Mouse (Mus musculus) large intestine, adult 2 months (tissue): ENCODE measurements around the gene Pecr. TPM values are rescaled to one million over a fixed set of nuclear protein-coding genes. Genes with fewer than 3 reads are reported as not detected.
"Not testable (repeated sequence)": the region's sequence is repeated elsewhere in the genome, so short reads cannot be mapped to it uniquely, and the experiment has no call there.

Source experiments
- DNase-seq: peaks from one replicate; pipeline ENCODE4 v3.0.0-alpha.2; 2012; ENCODE audit warnings: low read depth, low spot score
- WGBS: fragments of 180-500 bp; shearing (Covaris S2); methylation state at CpG from one replicate; pipeline ENCODE4 v1.1.7; 2018; 5-methylcytosine and 5-hydroxymethylcytosine counted together
- polyA plus RNA-seq: library from polyadenylated mRNA; depleted of rRNA; stranded (reverse); fragments of >200 nt; gene quantifications from 2 replicates; pipeline ENCODE4 v1.2.3, GENCODE M21; 2012

Pecr gene
- polyA plus RNA-seq, 1 experiment = 13.0 TPM

DNA sequence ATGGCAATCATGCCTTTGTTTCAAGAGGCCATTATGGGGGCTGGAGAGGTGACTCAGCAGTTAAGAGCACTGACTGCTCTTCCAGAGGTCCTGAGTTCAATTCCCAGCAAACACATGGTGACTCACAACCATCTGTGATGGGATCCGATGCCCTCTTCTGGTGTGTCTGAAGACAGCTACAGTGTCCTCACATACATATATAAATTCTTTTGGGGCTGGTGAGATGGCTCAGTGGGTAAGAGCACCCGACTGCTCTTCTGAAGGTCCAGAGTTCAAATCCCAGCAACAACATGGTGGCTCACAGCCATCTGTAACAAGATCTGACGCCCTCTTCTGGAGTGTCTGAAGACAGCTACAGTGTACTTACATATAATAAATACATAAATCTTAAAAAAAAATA, 45.0 kb downstream of the Pecr start:
- DNase-seq = not testable (repeated sequence)
- WGBS = 82% methylated on average over 3 of the region's 3 CpGs

DNA sequence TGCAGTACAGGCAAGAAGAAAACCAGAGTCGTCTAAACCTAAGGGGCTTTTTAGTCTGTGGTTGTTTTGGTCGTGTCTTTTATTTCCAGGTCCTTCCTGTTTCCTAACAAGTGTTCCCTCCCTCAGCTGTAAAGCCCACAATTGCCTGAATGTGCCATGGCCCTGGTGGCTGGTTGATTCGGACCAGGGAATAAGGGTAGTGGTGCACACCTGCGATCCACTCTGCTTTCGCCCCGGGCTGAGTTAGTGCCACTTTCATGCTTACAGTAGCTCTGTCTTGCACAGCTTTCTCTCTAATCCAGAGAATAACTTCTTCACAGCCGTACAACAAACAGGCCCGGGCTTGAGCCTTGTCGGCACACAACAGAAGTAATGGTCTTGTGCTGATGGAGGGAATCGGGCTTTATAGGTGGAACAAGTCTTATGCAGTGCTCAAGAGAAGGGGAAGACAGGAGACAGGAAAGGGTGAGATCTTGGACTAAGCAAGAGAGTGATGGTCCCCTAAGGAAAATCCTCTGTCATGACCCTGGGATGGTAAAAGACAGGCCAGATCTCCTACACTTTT, 46.0 kb downstream of the Pecr start:
- WGBS = 72% methylated on average over 10 of the region's 10 CpGs
- no peak for DNase-seq

DNA sequence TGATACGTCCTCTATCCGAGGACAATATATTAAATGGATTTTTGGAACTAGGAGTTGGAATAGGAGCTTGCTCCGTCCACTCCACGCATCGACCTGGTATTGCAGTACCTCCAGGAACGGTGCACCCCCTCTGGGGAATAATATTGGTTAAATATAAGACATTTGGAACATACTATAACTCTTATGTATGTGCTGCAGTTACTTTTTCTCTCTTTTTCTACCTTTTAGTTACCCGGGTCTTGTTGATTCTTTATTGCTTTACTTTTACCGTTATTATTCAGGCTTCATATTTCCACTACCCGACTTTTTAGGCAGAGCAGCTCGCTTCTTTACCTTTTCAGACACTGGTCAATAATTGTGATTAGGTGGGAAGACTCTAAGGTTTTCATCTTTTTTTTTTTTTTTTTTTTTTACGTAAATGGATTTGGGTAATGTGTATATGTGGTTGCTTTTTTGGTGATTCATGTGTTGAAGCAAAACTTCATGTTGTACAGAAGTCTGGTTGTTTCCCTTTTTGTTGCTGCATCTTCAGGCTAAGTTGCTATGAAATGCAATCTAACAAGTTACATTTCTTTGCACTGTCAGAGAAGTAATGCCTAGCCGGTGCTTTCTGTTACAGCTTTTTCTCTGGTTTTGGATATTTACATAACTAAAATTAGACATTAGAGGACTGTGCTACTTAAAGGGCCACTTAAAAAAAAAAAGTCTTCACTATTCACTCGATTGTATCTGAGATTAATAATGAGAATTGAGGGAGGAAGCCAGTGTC, 46.9 kb downstream of the Pecr start:
- WGBS = 5% methylated on average over 13 of the region's 13 CpGs
- DNase-seq = no peak

GRCm38 (mm10) chr1:72236363-72237006, 47.6 kb downstream of the Pecr start:
- WGBS = under 1% methylated on average over 37 of the region's 50 CpGs
- not testable (repeated sequence) for DNase-seq

DNA sequence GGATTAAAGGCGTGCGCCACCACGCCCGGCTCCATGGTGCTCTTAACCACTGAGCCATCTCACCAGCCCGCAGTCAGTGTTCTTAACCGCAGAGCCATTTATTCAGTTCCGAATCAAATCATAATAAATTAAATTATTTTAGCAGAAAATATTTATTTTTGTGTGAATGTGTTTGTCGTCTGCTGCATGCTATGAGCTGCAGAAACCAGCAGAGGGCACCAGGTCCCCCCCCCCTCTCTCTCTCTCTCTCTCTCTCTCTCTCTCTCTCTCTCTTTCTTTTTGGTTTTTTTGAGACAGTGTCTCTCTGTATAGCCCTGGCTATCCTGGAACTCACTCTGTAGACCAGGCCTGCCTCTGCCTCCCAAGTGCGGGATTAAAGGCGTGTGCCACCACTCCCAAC, 51.5 kb downstream of the Pecr start:
- 71% methylated on average over 10 of the region's 10 CpGs for whole genome bisulfite sequencing
- not testable (repeated sequence) for DNase-seq

DNA sequence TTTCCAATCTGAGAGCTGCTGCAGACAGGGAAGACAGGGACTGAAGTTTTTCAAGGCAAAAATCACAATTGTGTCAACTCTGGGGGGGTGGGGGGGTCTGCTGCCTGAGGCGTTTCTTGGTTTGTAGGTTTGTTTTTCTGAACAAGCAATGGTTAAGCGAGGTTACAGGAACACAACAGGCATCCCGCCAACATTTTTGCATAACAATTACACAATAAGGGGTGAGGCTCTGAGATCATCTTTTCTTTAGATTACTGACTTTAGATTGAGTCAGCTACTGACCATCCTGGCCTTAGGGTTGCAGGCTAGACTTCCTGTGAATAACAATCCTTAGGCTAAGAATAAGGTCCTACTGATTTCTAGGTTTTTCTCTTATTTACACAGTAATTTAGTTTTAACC, 55.1 kb downstream of the Pecr start:
- DNase-seq = no peak
- 38% methylated on average over 3 of the region's 3 CpGs for WGBS

GRCm38 (mm10) chr1:72227546-72227945, 56.6 kb downstream of the Pecr start:
- WGBS = 88% methylated on average over 5 of the region's 5 CpGs
- no peak for DNase-seq

- DNase-seq = no peak
- WGBS = 23% methylated on average over 4 of the region's 4 CpGs
These were observed 57.1 kb downstream of the Pecr start for GRCm38 (mm10) chr1:72226887-72227481.

GRCm38 (mm10) chr1:72226172-72226886, 57.8 kb downstream of the Pecr start:
- WGBS = 3% methylated on average over 11 of the region's 18 CpGs
- DNase-seq = no peak

DNA sequence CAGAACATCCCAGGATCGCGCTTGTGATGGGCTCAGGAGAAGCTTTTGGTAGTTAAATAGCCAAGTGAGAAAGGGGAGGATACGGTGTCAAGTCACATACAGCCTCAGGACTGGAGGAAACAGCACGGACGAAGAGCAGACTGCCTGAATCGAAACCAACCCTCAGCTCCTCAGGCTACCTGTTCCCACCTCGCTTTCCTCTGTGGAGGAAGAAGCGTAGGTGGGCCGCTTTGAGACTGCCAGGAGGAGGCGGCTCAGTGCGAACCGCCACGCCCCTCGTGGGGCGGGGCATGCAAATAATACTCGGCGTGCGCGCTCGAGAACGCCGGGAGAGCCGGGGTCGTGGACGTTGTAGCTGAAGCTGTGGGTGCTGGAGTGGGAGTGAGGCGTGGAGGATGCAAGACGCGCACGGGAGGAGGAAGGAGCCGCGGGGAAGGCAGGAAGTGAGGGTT, 58.4 kb downstream of the Pecr start:
- not testable (repeated sequence) for DNase-seq

DNA sequence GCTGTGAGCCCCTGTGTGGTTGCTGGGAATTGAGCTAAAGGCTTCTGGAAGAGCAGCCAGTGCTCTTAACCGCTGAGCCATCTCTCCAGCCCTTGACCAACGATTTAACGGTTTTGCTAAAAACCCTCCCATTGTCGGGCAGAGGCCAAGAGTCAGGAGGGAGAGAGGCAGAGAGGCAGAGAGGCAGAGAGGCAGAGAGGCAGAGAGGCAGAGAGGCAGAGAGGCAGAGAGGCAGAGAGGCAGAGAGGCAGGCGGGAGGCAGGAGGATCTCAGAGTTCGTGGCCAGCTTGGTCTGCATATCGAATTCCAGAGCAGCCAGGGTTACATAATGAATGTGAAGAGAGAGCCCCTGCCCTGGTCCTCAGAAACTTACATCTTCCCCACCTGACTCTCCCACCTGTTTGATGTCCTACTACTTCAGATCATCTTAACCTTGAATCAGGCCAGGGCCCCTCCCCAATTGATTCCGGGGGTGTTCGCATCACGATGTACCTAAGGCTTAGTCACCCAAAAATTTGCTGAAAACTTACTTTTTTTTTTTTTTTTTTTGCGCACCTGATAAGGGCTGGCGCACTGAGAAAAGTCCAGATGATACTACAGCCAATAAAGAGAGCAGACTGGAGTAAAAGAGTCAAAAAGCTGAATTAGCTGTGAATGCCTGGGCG, 58.9 kb downstream of the Pecr start:
- DNase-seq = no peak
- WGBS = 15% methylated on average over 13 of the region's 13 CpGs

More for the DNA sequence above, 58.4 kb downstream of the Pecr start:
- 1% methylated on average over 25 of the region's 31 CpGs for WGBS

DNA sequence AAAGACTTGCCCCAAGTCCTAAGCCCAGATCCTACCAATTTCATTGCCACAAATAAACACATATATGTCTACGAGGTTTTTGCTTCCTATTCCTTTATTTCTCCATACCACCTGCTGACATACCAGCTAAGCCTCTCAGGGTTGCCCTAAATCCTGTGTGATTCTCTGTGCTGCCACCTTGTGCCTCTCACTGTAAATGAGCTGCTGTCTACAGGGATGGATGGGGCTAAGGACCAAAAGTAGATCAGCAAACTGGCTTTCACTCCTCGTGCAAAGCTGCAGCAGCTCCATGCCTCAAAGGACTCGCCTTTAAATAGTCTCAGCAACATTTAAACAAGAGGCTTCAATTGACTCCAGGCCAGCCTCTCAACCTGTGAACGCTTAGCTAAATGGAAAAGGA, 64.1 kb downstream of the Pecr start:
- WGBS = 20% methylated on average over 4 of the region's 4 CpGs

GRCm38 (mm10) chr1:72219116-72219515, 65.0 kb downstream of the Pecr start:
- 18% methylated on average over 2 of the region's 2 CpGs for WGBS
- no peak for DNase-seq

More for the DNA sequence above, 64.1 kb downstream of the Pecr start:
- DNase-seq = no peak

DNA sequence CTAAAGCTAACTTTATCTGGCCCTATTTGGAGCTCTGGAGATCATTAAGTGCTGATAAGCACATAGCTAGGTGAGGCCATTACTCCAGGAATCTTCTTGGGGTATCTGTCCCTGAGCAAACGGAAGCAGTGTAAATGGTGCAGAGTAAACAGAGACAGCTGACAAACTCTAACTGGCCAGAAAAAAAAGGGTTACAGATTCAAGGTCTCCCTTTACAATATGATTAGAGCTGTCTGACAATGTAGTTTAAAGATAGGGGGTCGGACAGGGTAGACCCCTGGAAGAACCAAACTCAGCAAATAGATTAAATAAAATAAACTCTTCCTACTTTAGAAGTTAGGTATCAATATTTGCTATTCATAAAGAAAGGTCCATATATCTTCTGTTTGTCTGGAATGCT, 65.5 kb downstream of the Pecr start:
- DNase-seq = no peak
- WGBS = 23% methylated on average over 2 of the region's 2 CpGs

DNA sequence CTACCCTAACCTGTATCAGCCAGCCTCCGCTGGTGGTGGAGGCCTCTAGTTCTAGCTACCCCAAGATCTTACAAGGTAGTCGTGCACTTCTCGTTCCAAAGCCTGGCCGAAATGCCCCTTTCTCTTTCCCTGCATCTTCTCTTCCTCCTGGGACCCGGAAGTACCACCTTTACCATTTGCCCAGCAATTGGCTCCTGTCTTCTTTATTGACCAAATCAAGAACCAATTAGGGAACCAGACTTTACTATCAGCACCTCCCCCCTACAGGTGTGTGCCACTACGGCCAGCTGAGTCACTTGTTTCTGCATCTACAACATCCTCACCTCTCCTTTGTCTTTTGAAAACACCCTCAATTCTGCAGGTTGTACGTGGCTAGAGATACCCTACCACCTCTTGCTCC, 67.4 kb downstream of the Pecr start:
- WGBS = 90% methylated on average over 7 of the region's 7 CpGs
- no peak for DNase-seq

- DNase-seq = no peak
- WGBS = 69% methylated on average over 4 of the region's 4 CpGs
These were observed 68.9 kb downstream of the Pecr start for GRCm38 (mm10) chr1:72215174-72215573.

- no peak for DNase-seq
- 73% methylated on average over 7 of the region's 7 CpGs for WGBS
These were observed 69.6 kb downstream of the Pecr start for GRCm38 (mm10) chr1:72214470-72214961.

DNA sequence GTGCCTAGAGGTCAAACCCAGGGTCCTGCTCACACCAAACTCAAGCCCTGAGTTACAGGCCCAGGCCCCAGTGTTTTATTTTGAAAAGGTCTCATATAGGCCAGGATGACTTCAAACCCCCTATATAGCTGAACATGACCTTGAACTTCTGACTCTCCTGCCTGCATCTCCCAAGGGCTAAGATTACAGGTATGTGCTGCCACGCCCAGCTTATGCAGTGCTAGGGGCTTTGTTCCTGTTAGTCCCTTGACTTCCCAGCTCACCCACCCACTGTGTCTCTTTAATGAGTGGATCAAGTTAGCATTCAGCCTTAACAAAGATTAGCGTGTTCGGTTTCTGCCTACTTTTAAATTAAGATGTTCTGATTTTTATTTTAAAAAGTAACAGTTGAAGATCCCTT, 70.2 kb downstream of the Pecr start:
- DNase-seq = no peak

More for the DNA sequence above, 70.2 kb downstream of the Pecr start:
- WGBS = 96% methylated on average over 3 of the region's 3 CpGs
